Mouse (Mus musculus) stomach, postnatal 0 days (tissue): ENCODE results near the gene Adgrb3.

Experiments
- CTCF ChIP-seq: IDR thresholded peaks from 2 replicates; pipeline ENCODE4 v1.5.1; 2016; ENCODE audit warnings: antibody characterized with exemption, low read depth, mild to moderate bottlenecking, moderate library complexity
- EP300 ChIP-seq: optimal IDR thresholded peaks from 2 replicates; pipeline ENCODE3; 2016; ENCODE audit warnings: antibody characterized with exemption

GRCm38 (mm10) chr1:25526976-25527375, 302.5 kb downstream of the Adgrb3 start:
- TF ChIP-seq CTCF (peak; percentile 41), EP300 (no peak)
